Mouse (Mus musculus): Measurements from ENCODE around the gene Mlf2. TPM values are rescaled to one million over a fixed set of nuclear protein-coding genes. Genes with fewer than 3 reads are reported as not detected.

Gene Mlf2
- total and polyA plus RNA-seq, 3 experiments: 154 to 340 TPM; not detected in 1

- Histone ChIP-seq H3K27ac (ENCODE audit: control insufficient read depth, low read depth, low read length) (no peak overlapping the region), H3K4me3 (ENCODE audit: control insufficient read depth in 1 of 2, insufficient read depth in 1 of 2, low read depth in 2 of 2, low read length in 2 of 2) (no peak overlapping the region), H3K4me1 (ENCODE audit: control insufficient read depth in 1 of 2, insufficient read depth in 2 of 2, low read length in 2 of 2) (no peaks in the 10 kb centered on the region), H3K79me2 (ENCODE audit: control insufficient read depth, insufficient read depth, low read length, poor library complexity) (no peaks in the 10 kb centered on the region), H3K36me3 (ENCODE audit: control insufficient read depth in 1 of 2, insufficient read depth in 2 of 2, low read length in 2 of 2) (no peaks in the 10 kb centered on the region), H3K9ac (ENCODE audit: control insufficient read depth, low read depth, low read length, poor library complexity, severe bottlenecking) (no peak overlapping the region), H3K9me3 (replicated peaks; ENCODE audit: insufficient read depth, low read length) (no peaks in the 10 kb centered on the region), H3K27me3 (ENCODE audit: control insufficient read depth in 1 of 2, insufficient read depth in 2 of 2, low read length in 2 of 2) (no peaks in the 10 kb centered on the region)
- TF ChIP-seq USF1 (IDR thresholded peaks at IDR 0.05; ENCODE audit: low read depth, low read length) (no peak), USF2 (IDR thresholded peaks at IDR 0.05; ENCODE audit: borderline replicate concordance in 1 of 2, insufficient read depth in 1 of 2, low read depth in 1 of 2, low read length in 2 of 2) (no peak), ZC3H11A (IDR thresholded peaks at IDR 0.05; ENCODE audit: low read depth, low read length) (no peak), SIN3A (IDR thresholded peaks at IDR 0.05; ENCODE audit: low read length) (no peak), MXI1 (IDR thresholded peaks at IDR 0.05; ENCODE audit: low read depth, low read length) (no peak), POLR2AphosphoS5 (IDR thresholded peaks at IDR 0.05; ENCODE audit: borderline replicate concordance, low read depth, low read length) (no peak), CHD2 (IDR thresholded peaks at IDR 0.05; ENCODE audit: low read length) (no peak), ZMIZ1 (IDR thresholded peaks at IDR 0.05; ENCODE audit: low read depth, low read length) (no peak), KAT2A (conservative IDR thresholded peaks at IDR 0.05; ENCODE audit: low read depth, low read length) (no peak), TAL1 (IDR thresholded peaks at IDR 0.05; ENCODE audit: low read length) (no peak), EP300 (IDR thresholded peaks at IDR 0.05; ENCODE audit: low read depth in 1 of 2, low read length in 2 of 2) (no peak), TCF12 (IDR thresholded peaks at IDR 0.05; ENCODE audit: low read depth, low read length) (no peak), ELF1 (IDR thresholded peaks at IDR 0.05; ENCODE audit: low read depth, low read length) (no peak)
- DNase-seq (ENCODE audit: low read depth, low spot score): no peak
Measured at GRCm38 (mm10) chr6:124943526-124943925, 12.3 kb downstream of the Mlf2 start.

DNA sequence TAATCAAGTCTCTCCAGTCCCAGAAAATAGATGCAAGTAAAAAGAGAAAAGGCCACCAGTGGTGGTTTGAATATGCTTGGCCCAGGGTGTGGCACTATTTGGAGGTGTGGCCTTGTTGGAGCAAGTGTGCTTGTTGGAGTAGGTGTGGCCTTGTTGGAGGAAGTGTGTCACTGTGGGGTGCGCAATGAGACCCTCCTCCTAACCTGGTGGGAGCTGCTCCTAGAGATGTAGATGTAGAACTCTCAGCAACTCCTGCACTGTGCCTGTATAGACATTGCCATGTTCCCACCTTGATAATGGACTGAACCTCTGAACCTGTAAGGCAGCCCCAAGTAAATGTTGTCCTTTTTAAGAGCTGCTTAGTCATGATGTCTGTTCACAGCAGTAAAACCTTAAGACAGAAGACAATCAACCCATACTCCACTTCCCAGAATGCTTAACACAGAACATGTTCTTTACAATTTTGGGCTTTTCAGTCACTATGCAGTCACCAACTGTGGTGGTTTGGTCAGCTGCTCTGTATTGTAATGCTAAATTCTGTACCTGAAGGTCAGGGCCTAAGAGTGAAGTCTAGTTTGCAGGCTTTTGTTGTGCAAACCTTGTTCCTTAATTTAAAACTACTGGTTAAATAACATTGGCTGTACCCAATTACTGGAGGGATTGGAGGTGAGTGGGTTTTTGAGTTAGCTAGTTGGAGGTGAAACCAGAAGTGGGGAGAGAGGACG, 23.0 kb downstream of the Mlf2 start:
- no peaks in the 10 kb centered on the region for H3K9me3 ChIP-seq (replicated peaks; ENCODE audit: insufficient read depth, low read length)
- no peaks in the 10 kb centered on the region for H3K4me1 ChIP-seq (ENCODE audit: control insufficient read depth in 1 of 2, insufficient read depth in 2 of 2, low read length in 2 of 2)
- no peak overlapping the region for H3K4me3 ChIP-seq (ENCODE audit: control insufficient read depth in 1 of 2, insufficient read depth in 1 of 2, low read depth in 2 of 2, low read length in 2 of 2)
- no peak overlapping the region for H3K27ac ChIP-seq (ENCODE audit: control insufficient read depth, low read depth, low read length)
- no peak for DNase-seq (ENCODE audit: low read depth, low spot score)
- no peaks in the 10 kb centered on the region for H3K27me3 ChIP-seq (ENCODE audit: control insufficient read depth in 1 of 2, insufficient read depth in 2 of 2, low read length in 2 of 2)
- no peaks in the 10 kb centered on the region for H3K79me2 ChIP-seq (ENCODE audit: control insufficient read depth, insufficient read depth, low read length, poor library complexity)
- H3K36me3 ChIP-seq (ENCODE audit: control insufficient read depth in 1 of 2, insufficient read depth in 2 of 2, low read length in 2 of 2): peaks cover 0 to 2% of the 10 kb centered on the region in 2 experiments; a peak in 2 of 4 replicates
- no peak overlapping the region for H3K9ac ChIP-seq (ENCODE audit: control insufficient read depth, low read depth, low read length, poor library complexity, severe bottlenecking)
- TF ChIP-seq USF2 (IDR thresholded peaks at IDR 0.05; ENCODE audit: borderline replicate concordance in 1 of 2, insufficient read depth in 1 of 2, low read depth in 1 of 2, low read length in 2 of 2): no peak
- no peak for TF ChIP-seq ELF1 (IDR thresholded peaks at IDR 0.05; ENCODE audit: low read depth, low read length)
